Mouse (Mus musculus) large intestine, adult 2 months (tissue): ENCODE measurements around the gene Pbx1. TPM values are rescaled to one million over a fixed set of nuclear protein-coding genes. Genes with fewer than 3 reads are reported as not detected.
A peak's percentile ranks its signal among the peaks of the same experiment; 100 is the strongest.
"Not testable (repeated sequence)": the region's sequence is repeated elsewhere in the genome, so short reads cannot be mapped to it uniquely, and the experiment has no call there.

ENCODE experiments used
- DNase-seq: peaks from one replicate; pipeline ENCODE4 v3.0.0-alpha.2; 2012; ENCODE audit warnings: low read depth, low spot score
- WGBS: fragments of 180-500 bp; shearing (Covaris S2); methylation state at CpG from one replicate; pipeline ENCODE4 v1.1.7; 2018; 5-methylcytosine and 5-hydroxymethylcytosine counted together
- polyA plus RNA-seq: library from polyadenylated mRNA; depleted of rRNA; stranded (reverse); fragments of >200 nt; gene quantifications from 2 replicates; pipeline ENCODE4 v1.2.3, GENCODE M21; 2012; rRNA removed

The Pbx1 gene
- 11.1 and 15.5 TPM in 2 replicates for polyA plus RNA-seq

- not testable (repeated sequence) for DNase-seq
Measured at GRCm38 (mm10) chr1:168432232-168432280, at the start of gene Pbx1. Gene Pbx1 (minus strand): TSS chr1:168432270.

- WGBS: 87% methylated on average over 8 of the region's 8 CpGs
- no peak for DNase-seq
Measured at GRCm38 (mm10) chr1:168479626-168480025, 47.6 kb upstream of the Pbx1 start.

GRCm38 (mm10) chr1:168478829-168479228 lies 46.8 kb upstream of the Pbx1 start:
- WGBS: 57% methylated on average over 2 of the region's 2 CpGs
- no peak for DNase-seq

GRCm38 (mm10) chr1:168476917-168477316 lies 44.8 kb upstream of the Pbx1 start:
- no peak for DNase-seq
- WGBS: 79% methylated on average over 3 of the region's 3 CpGs

GRCm38 (mm10) chr1:168476216-168476897 lies 44.3 kb upstream of the Pbx1 start:
- WGBS: 67% methylated on average over 14 of the region's 14 CpGs
- DNase-seq: no peak

GRCm38 (mm10) chr1:168475579-168476208 lies 43.6 kb upstream of the Pbx1 start:
- WGBS: 93% methylated on average over 17 of the region's 17 CpGs
- no peak for DNase-seq

GRCm38 (mm10) chr1:168473255-168474069 lies 41.4 kb upstream of the Pbx1 start:
- DNase-seq: no peak
- 73% methylated on average over 12 of the region's 12 CpGs for WGBS

- DNase-seq: no peak
- 30% methylated on average over 6 of the region's 6 CpGs for WGBS
Measured at GRCm38 (mm10) chr1:168472545-168473254, 40.6 kb upstream of the Pbx1 start.

- 96% methylated on average over 1 of the region's 1 CpGs for WGBS
- no peak for DNase-seq
Measured at GRCm38 (mm10) chr1:168459426-168459825, 27.4 kb upstream of the Pbx1 start.

- WGBS: 55% methylated on average over 7 of the region's 7 CpGs
- DNase-seq: no peak
Measured at GRCm38 (mm10) chr1:168457191-168457747, 25.2 kb upstream of the Pbx1 start.

GRCm38 (mm10) chr1:168455178-168455577 lies 23.1 kb upstream of the Pbx1 start:
- DNase-seq: no peak
- WGBS: 50% methylated on average over 8 of the region's 8 CpGs

GRCm38 (mm10) chr1:168433671-168434070 lies 1.6 kb upstream of the Pbx1 start:
- DNase-seq: no peak
- 78% methylated on average over 3 of the region's 3 CpGs for WGBS

GRCm38 (mm10) chr1:168432281-168432725 lies 233 bp upstream of the Pbx1 start:
- 2% methylated on average over 21 of the region's 22 CpGs for WGBS
- DNase-seq: peak; percentile 96

- DNase-seq: no peak
- WGBS: under 1% methylated on average over 14 of the region's 14 CpGs
Measured at GRCm38 (mm10) chr1:168431711-168432231, 299 bp downstream of the Pbx1 start.

- DNase-seq: no peak
- under 1% methylated on average over 37 of the region's 37 CpGs for WGBS
Measured at GRCm38 (mm10) chr1:168430868-168431710, 981 bp downstream of the Pbx1 start.

GRCm38 (mm10) chr1:168429856-168430644 lies 2.0 kb downstream of the Pbx1 start:
- WGBS: 4% methylated on average over 5 of the region's 5 CpGs
- no peak for DNase-seq

- WGBS: 15% methylated on average over 5 of the region's 5 CpGs
- no peak for DNase-seq
Measured at GRCm38 (mm10) chr1:168429406-168429805, 2.7 kb downstream of the Pbx1 start.

GRCm38 (mm10) chr1:168428255-168428654 lies 3.8 kb downstream of the Pbx1 start:
- no peak for DNase-seq
- WGBS: 24% methylated on average over 6 of the region's 6 CpGs
